Mouse (Mus musculus): ENCODE results near the gene Zfp622.
"Not testable (repeated sequence)": the region's sequence is repeated elsewhere in the genome, so short reads cannot be mapped to it uniquely, and the experiment has no call there.

The Zfp622 gene

GRCm38 (mm10) chr15:25971596-25971995 lies 12.6 kb upstream of the Zfp622 start:
- in situ Hi-C loops (cut with MseI, MboI), result no loop called here

- in situ Hi-C loops (cut with MseI, MboI), result no loop called here
Observed at GRCm38 (mm10) chr15:25972758-25973157, 11.4 kb upstream of the Zfp622 start.

- in situ Hi-C loops (cut with MseI, MboI), result no loop called here
Observed at GRCm38 (mm10) chr15:25974352-25974751, 9.8 kb upstream of the Zfp622 start.

DNA sequence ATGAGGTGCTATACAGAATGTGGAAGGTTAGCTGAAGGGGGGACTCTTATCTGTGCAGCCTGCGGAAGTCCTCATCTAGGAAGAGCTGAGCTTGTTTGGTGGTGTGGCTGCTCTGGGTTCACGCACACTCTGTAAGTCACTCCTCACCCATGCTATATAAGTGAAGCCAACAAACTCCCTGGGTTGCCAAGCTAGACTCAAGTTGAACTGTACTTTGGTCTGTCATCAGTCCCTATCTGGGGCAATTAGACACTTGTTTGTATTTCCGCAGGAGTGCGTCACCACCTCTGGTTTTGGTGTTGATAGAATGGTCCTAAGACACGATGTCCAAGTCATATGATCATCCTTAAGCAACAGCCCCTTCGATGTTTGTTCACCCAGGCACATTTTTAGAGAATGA lies 8.4 kb upstream of the Zfp622 start:
- in situ Hi-C loops (cut with MseI, MboI), result no loop called here

DNA sequence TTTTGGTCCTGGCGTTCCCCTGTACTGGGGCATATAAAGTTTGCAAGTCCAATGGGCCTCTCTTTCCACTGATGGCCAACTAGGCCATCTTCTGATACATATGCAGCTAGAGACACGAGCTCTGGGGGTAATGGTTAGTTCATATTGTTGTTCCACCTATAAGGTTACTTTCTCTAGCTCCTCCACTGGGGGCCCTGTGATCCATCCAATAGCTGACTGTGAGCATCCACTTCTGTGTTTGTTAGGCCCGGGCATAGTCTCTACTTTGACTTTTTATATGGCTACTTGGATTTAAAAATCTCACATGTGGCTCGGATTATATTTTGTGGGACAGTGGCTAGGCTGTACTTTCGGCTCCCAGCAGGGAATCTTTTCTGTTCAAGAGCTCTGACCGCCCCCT lies 552 bp upstream of the Zfp622 start:
- in situ Hi-C loops (cut with MseI, MboI), result not testable (repeated sequence)

GRCm38 (mm10) chr15:25984734-25985492 lies 747 bp downstream of the Zfp622 start:
- in situ Hi-C loops (cut with MseI, MboI), result no loop called here

GRCm38 (mm10) chr15:25992992-25993727 lies 9.0 kb downstream of the Zfp622 start:
- in situ Hi-C loops (cut with MseI, MboI), result no loop called here

GRCm38 (mm10) chr15:25995521-25995920 lies 11.4 kb downstream of the Zfp622 start:
- in situ Hi-C loops (cut with MseI, MboI), result loop anchor here (5.0 kb wide), 1 partner anchor 332 kb away; no protein-coding TSS in a partner anchor

DNA sequence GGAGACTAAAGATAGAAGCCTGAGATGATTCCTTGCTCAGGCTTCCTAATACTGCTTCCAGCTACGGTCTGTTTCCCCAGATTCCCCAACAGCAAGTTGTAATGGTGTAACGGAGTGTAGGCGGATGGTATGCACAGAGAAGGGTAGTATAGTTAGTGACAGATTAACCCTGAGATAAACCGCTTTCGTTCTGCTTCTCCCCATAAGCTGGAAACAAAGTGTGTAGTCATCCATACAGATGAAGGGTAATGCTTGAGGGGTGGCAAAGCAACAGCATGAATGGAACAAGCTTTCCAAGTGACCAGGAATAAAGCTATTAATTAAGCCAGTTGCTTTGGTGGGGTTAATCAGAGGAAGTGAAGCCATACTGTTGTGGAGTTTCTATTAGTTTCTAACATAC lies 15.4 kb downstream of the Zfp622 start:
- in situ Hi-C loops (cut with MseI, MboI), result loop anchor here (5.0 kb wide), 1 partner anchor 328 kb away; no protein-coding TSS in a partner anchor

- in situ Hi-C loops (cut with MseI, MboI), result no loop called here
Observed at GRCm38 (mm10) chr15:26008621-26009020, 24.5 kb downstream of the Zfp622 start.

DNA sequence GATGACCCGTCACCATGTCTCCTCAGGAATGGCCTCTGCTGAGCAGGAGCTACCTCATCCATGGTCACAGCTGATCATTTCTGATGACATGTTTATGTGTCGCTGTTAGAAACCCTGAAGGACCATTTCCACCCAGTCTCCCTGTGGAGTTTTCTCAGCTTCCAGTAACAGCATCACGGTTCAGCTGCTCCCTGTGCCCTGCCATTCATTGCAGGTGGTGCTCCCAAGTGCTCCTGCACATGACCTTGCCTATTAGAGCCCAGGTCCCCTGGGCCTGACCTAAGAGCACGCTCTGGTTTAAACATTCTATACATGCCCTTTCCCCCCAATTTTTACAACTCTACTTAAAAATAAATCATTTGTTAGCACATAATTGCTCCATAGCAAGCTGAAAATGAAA lies 28.7 kb downstream of the Zfp622 start:
- in situ Hi-C loops (cut with MseI, MboI), result no loop called here

DNA sequence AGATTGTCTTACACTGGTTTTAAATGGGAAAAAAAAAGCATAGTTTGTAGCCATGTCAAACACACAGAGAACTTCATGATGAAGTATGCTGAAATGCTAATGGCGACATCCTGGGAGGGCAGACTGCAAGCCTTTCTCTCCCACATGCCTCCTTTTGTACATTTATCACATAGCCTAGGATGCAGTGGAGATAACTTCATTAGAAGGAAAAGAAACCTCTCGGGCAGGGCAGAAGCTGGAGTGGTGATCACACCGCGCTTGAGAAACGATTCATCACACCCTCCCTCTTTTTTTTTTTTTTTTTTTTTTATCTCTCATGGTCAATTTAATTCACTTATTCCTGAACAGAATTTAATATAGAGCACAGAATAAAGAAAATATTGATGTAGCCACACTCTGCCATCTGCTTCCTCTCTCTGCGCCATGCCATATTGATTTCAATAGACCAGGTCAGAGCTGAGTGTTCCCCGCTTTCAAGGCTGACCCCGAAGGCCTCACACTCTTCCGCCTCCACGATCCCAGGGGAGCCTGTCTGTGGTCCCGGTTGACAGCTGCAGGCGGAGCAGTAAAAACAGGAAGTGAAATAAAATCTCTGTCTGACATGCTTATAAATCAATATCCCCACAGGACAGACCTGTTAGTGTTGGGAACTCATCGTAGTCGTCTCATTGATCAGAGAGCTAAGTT lies 32.0 kb downstream of the Zfp622 start:
- in situ Hi-C loops (cut with MseI, MboI), result no loop called here

GRCm38 (mm10) chr15:26021721-26022120 lies 37.6 kb downstream of the Zfp622 start:
- in situ Hi-C loops (cut with MseI, MboI), result no loop called here

DNA sequence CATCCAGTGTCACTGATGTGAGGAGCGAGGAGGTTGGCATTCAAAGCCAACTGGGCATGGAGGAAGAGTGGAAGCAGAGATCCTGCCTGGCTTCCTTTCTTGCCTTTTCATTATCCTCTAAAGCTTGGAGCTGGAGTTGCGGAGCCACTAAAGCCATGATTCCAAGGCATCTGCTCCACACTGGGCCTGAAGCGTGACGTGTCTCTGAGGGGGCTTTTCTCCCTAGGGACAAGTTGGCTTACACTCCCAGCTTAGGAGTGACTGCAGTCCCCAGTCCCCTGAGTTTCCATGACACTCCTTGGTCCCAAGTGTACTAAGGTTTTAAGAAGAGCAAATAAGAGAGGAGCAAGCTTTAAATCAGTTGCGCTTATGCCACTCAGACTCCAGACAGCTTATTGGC lies 38.5 kb downstream of the Zfp622 start:
- in situ Hi-C loops (cut with MseI, MboI), result no loop called here

DNA sequence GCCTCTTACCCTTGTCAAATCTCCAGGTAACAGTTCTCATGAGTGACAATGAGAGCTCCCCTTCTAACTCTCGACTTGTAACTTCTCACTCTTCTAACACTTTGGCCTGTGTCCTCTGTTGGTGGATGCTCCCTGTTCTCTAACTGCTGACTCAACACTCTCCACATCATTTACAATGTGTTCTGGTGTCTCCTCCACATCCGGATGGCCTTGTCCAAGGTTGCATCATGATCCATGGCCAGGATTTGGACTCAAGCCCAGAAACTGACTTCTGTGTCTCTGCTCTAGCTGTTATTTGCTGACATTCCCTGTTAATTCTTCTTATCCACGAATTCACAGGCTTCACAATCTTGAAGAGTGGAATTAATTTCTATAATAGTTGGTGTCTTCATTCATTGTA lies 47.5 kb downstream of the Zfp622 start:
- in situ Hi-C loops (cut with MseI, MboI), result no loop called here

GRCm38 (mm10) chr15:26040567-26040966 lies 56.4 kb downstream of the Zfp622 start:
- in situ Hi-C loops (cut with MseI, MboI), result no loop called here

DNA sequence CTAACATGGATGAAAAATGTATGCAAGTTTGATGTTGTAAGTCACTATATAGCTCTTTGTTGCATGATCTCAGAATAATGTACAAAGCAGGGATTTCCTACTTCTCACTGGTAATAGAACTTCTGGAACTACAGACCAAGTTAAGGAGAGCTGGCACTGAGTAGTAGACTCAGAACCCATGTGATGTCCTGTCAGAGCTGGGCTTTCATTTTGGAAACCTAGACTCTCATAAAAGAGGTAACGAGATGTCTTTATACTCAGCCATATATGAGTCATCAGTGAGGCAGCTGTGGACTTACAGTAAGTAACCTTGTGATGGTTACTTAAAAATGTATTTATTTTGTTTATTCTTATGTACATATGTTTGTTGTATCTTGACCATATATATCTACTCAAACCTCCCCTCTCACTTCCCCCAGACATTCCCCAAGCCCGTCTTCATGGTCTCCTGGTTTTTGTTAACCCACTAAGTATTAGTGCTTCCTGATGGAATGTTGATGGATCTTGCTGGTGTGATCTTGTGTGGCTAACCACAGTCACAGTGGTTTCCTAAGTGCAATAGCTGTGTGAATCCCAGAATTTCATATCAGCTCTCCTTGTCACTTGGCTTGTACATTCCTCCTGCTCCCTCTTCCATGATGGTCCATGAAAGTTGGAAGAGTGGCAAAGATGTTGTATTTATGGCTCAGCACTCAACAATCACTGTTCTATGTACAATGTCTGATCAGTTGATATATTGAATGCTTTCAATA lies 57.2 kb downstream of the Zfp622 start:
- in situ Hi-C loops (cut with MseI, MboI), result no loop called here
